Mouse (Mus musculus) gastrocnemius, adult 18-20 months (tissue): ENCODE measurements around the gene Numbl. TPM values are rescaled to one million over a fixed set of nuclear protein-coding genes. Genes with fewer than 3 reads are reported as not detected.
A peak's percentile ranks its signal among the peaks of the same experiment; 100 is the strongest.

Experiments
- DNase-seq: peaks from one replicate; pipeline ENCODE4 v3.0.0; 2021; ENCODE audit warnings: low spot score
- total RNA-seq, 2 experiments: library from RNA; stranded (reverse); gene quantifications; 2 replicates each; pipeline ENCODE4 v1.2.3; 2021

Numbl gene
- total RNA-seq, 2 experiments from 2014 or later, result 2.2 to 2.8 TPM

GRCm38 (mm10) chr7:27291795-27292466, 33.7 kb downstream of the Numbl start:
- peak; percentile 80 for DNase-seq

- no peak for DNase-seq
Observed at GRCm38 (mm10) chr7:27295956-27296355, 37.7 kb downstream of the Numbl start.

GRCm38 (mm10) chr7:27296518-27296917, 38.3 kb downstream of the Numbl start:
- DNase-seq, result no peak

GRCm38 (mm10) chr7:27298033-27298610, 39.9 kb downstream of the Numbl start:
- DNase-seq, result no peak

- no peak for DNase-seq
Observed at GRCm38 (mm10) chr7:27298816-27299215, 40.6 kb downstream of the Numbl start.

- no peak for DNase-seq
Observed at GRCm38 (mm10) chr7:27300351-27300750, 42.1 kb downstream of the Numbl start.

GRCm38 (mm10) chr7:27300801-27301200, 42.6 kb downstream of the Numbl start:
- no peak for DNase-seq

- peak; percentile 80 for DNase-seq
Observed at GRCm38 (mm10) chr7:27302172-27302571, 43.9 kb downstream of the Numbl start.

- DNase-seq, result no peak
Observed at GRCm38 (mm10) chr7:27305091-27305730, 47.0 kb downstream of the Numbl start.

- DNase-seq, result no peak
Observed at GRCm38 (mm10) chr7:27306161-27307160, 48.2 kb downstream of the Numbl start.

- DNase-seq, result no peak
Observed at GRCm38 (mm10) chr7:27307551-27307950, 49.3 kb downstream of the Numbl start.

- DNase-seq, result no peak
Observed at GRCm38 (mm10) chr7:27308821-27309549, 50.8 kb downstream of the Numbl start.

GRCm38 (mm10) chr7:27309832-27310231, 51.6 kb downstream of the Numbl start:
- no peak for DNase-seq

GRCm38 (mm10) chr7:27310306-27310705, 52.1 kb downstream of the Numbl start:
- DNase-seq, result no peak

- no peak for DNase-seq
Observed at GRCm38 (mm10) chr7:27310996-27311535, 52.8 kb downstream of the Numbl start.

- no peak for DNase-seq
Observed at GRCm38 (mm10) chr7:27311651-27312284, 53.5 kb downstream of the Numbl start.

- no peak for DNase-seq
Observed at GRCm38 (mm10) chr7:27314393-27314792, 56.2 kb downstream of the Numbl start.

GRCm38 (mm10) chr7:27315958-27316357, 57.7 kb downstream of the Numbl start:
- DNase-seq, result peak; percentile 91

GRCm38 (mm10) chr7:27319411-27319810, 61.2 kb downstream of the Numbl start:
- DNase-seq, result no peak

- no peak for DNase-seq
Observed at GRCm38 (mm10) chr7:27322291-27322690, 64.1 kb downstream of the Numbl start.
